Mouse (Mus musculus): ENCODE measurements around the gene Cct4.
A peak's percentile ranks its signal among the peaks of the same experiment; 100 is the strongest.

The Cct4 gene

DNA sequence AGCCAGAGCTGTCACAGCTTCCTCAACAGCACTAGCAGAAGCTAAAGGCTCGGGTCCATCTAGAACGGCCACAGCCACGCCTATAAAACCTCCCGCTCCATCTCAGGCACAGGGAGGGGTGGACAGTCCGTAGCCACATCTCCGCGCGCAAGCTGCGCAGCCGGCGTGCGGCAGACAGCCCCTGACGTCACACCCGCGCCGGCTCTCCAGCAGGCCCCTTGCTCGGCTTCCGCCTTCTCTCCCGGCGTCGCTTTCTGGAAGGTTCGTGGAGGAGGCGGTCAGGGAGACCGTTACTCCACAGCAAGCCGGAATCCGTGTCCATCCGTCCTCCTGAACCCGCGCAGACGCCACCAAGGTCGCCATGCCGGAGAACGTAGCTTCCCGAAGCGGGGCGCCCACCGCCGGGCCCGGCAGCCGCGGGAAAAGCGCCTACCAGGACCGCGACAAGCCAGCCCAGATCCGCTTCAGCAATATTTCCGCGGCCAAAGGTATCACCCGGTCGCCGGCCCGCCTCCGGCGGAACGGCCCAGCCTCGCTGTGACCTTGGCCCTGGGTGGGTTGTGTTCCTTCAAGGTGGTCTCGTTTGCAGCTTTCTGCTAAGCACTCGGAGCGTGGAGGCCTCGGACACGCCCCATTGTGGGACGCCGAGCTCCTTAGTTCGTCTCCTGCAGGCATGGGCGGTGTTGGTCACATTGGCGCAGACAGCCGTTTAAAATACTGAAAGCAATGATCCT, at the start of gene Cct4:
Gene Cct4, plus strand, starts transcription at position 127 of the 734 bp plus-strand sequence.
- DNase-seq = peak; percentile 97

DNA sequence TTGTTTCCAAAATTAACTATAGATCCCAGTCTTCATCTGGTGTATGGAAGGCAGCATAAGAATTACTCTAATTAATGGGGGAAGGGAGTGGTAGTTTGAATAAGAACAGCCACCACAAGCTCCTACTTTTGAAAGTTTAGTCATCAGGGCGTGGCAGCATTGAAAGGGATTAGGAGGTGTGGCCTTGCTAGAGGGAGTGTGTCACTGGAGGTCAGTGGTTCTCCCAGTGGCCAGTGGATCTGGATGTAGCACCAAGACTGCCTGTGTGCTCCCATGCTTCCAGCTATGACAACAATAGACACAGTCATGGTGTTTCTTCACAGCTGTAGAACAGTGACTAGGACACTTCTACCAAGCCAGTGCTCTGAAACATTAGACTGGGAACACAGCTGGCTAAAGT, 41.2 kb upstream of the Cct4 start:
- no peak for DNase-seq

DNA sequence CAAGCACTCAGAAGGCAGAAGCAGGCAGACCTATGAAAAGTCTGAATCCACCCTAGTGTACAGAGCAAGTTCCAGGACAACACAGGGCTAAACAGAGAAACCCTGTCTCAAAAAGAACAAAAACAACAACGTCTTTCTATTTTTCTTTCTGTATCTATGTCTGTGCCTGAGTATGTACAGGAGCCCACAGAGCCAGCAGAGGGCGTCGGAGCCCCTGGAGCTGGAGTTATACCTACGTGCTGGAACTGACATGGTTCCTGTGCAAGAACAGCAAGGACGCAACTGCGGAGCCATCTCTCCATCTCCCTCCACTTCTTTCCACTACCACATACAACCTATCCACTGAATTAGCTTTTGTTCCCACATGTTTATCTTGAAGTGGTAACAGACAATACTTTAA, 40.2 kb upstream of the Cct4 start:
- DNase-seq = no peak

DNA sequence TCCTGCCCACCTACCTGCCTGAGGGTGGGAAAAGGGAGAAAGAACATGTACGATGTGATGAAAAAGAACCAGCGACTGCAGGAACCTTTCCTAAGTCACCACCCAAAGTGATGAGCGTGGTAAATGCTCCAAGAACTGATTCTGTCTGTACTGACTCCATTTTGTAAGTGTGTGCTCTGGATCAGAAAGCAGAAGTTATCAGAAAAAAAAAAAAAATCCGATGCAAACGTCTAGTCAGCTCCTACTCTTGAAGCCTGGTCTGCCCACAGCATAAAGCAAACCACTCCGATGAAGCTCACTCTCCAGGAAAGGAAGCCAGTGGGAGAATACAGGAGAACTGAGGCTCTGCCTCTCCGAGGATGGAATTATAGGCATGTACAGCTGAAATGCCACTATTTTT, 37.7 kb upstream of the Cct4 start:
- DNase-seq = no peak

DNA sequence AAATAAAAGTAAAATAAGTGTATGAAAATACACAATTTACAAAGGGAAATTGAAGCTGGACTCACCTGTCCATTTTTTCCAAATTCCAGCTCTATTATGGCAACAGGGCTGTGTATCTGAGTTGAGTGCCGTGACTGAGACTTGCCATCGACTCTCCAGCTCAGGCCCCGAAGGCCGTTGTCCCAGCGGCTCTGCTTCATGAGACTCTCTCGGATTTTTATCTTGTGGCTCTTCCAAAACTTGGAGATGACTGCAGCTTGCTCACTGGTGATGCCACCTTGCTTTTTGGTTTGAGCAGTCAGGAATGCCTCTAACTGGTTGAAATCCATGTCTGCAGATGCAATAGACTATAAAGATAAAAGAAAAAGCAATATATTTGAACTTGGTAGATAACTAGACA, 34.0 kb upstream of the Cct4 start:
- DNase-seq = no peak

DNA sequence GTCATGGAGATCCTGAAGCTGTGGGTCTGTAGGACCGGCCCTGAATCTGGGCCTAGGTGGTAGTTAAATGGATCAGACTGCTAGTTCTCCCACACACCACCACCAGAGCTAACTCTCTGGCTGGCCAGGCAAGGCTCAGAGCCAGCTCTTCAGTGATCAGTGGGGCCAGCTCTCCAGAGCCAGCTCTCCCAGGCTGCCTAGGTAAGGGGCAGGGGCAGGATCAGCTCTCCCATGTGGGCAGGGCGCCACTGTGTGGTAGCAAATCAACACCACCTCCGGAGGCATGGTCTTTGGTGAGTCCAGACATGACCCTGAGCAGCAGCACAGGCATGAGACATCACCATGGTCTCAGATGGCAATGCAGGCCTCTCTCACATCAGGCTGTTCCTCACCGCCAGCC, 33.5 kb upstream of the Cct4 start:
- DNase-seq = peak; percentile 10 to 46

DNA sequence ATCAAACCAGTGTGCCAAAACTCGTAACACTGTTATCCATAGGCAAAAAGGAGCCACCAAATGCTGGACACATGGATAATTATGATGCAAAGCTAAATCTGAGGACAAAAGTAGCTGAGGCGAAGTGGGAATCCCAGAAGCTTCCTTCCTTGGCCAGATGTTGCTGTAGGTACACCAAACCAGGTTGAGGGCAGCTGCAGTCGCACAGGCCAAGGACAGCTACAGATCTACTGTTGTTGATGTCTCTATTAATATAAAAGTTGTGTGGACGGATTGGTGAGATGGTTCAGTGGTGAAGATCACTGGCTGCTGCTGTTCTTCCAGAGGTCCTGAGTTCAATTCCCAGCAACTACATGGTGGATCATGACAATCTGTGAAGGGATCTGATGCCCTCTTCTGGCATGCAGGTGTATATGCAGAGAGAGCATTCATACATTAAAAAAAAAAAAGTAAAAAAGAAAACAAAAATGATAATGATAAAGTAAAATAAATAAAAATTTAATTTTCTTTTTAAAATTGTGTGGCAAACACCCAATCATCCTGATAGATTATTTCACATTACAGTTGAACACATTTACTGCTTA, 32.4 kb upstream of the Cct4 start:
- no peak for DNase-seq

DNA sequence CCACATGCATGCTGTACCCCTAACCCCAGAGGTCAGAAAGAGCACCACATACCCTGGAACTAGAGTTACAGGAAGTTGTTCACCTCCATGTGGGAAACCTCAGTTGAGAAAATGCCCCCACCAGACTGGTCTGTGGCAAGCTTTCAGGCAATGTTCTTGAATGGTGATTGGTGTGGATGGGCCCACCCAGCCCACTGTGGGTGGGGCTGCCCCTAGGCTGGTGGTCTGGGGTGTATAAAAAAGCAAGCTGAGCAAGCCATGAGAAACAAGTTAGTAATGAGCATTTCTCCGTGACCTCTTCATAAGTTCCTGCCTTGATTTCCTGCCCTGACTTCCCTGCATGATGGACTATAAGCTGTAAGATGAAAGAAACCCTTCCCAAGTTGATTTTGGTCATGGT, 28.2 kb upstream of the Cct4 start:
- no peak for DNase-seq

DNA sequence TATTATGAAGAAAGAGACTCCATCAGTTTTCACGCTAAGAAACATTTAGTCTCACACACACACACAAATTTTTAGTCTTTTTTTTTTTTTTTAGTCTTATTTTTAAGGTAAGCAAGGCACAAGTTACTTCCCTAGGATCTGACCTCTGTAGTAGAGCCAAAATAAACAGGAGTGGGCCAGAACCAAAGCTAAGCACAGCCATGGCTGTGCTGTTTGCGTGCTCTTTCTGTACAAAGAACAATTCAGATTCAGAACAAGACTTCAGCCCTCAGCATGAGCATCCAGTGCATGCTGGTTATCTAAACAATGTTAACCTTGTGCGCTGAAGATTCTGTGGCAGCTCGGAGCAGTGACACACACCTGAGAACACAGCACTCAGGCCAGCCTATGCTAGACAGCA, 25.9 kb upstream of the Cct4 start:
- no peak for DNase-seq

DNA sequence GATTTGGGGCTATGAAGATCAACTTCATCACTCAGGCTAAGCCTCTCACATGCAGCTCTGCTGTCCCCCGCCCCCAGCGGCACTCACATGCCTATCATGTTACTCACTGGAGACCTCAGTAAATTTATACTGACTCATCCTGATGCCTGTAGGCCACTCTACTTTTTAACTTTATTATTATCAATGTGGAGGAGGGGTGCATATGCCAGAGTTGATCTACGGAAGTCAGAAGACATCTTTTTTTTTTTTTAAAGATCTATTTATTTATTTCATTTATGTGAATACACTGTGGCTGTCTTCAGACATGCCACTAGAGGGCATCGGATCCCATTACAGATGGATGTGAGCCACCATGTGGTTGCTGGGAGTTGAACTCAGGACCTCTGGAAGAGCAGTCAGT, 24.8 kb upstream of the Cct4 start:
- no peak for DNase-seq

DNA sequence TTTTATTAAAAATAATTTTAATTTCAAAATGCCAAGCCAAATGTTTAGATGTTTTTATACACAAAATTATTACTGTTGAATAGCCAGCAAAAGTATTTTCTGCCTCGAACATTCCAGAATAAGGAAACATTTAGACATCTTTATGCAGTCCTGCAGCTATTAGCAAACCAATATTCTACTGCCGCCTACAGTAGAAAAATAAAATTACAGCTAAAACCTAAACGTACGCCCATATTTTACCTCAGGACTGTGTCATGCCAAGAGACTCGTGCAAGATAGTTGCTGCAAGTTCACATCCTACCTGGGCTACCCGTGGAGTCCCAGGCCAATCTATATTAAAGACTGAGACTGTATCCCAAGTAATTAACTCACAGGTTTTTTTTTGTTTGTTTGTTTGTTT, 20.8 kb upstream of the Cct4 start:
- DNase-seq = no peak

DNA sequence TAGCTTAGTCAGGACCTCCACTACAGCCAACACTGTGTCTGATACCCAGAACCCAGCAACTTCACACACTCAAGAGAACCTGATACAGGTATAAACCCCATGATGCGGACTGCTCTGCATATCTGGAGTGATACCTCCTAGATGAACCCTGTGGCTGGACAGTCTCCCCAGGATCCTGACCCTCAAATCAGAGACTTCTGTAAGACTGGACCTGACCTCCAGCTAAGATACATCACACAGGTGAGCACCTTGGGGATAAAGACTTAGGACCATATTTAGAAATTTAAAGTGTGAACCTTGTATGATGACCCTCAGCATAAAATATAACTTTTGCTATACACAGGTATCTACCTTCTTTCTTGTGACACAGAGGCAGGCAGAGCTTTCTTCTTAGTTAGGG, 19.8 kb upstream of the Cct4 start:
- DNase-seq = no peak

DNA sequence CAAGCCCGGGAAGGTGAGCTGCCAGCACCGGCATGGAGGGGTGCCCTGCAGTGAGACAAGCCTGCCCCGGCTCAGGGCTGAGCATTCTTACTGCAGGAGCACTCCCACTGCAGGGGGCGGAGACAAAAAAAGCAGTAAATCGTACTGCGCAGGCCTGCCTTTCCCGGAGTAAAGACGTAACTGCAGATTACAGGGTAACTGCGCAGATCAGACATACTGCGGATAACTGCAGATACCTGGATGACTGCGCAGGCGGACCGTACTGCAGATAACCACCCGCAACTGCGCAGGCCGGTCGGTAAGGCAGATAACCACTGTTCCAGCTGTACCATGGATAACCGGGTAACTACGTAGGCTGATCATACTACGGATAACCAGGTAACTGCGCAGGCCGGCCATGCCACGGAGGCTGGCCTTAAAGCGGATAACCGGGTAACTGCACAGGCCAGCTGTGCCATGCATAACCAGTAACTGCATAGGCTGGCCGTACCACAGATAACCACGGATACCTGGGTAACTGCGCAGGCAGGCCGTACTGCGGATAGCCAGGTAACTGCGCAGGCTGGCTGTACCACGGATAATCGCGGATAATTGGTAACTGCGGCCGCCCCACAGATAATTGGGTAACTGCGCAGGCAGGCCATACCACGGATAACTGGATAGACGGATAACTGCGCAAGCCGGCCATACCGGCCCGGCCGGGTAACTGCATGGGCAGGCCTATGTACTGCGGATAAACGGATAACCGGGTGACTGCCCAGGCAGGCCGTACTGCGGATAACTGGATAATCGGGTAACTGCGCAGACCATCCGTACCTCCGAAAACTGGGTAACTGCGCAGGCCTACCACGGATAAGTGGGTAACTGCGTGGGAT, 18.2 kb upstream of the Cct4 start, which contains the start of gene Zrsr1:
Gene Zrsr1, plus strand, starts transcription at position 171 of the 875 bp plus-strand sequence.
- peak; percentile 77 to 86 for DNase-seq

DNA sequence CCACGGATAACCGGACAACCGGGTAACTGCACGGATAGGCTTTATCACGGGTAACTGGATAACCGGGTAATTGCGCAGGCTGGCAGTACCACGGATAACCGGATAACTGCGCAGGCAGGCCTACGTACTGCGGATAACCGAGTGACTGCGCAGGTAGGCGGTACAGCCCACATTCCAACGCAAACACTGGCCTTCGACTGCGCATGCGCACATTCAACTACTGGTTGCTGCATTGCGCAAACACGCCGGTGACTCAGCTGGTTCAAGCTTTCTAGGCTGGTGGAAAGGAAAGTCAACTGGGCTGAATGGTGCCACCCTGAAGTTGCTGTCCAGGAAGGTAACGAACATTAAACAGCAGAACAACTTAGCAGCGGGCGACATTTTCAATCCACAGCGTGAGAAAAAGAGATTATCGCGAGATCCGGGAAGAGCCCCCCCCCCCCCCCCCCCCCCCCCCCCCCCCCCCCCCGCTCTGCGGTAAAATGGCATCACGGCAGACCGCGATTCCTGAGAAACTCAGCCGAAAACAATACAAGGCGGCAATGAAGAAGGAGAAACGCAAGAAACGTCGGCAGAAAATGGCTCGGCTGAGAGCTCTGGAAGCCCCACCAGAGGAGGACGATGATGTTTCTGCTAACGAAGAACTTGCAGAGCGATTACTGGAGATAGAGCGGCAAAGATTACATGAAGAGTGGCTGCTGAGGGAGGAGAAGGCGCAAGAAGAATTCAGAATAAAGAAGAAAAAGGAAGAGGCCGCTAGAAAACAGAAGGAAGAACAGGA, 17.4 kb upstream of the Cct4 start:
- peak; percentile 89 to 90 for DNase-seq

DNA sequence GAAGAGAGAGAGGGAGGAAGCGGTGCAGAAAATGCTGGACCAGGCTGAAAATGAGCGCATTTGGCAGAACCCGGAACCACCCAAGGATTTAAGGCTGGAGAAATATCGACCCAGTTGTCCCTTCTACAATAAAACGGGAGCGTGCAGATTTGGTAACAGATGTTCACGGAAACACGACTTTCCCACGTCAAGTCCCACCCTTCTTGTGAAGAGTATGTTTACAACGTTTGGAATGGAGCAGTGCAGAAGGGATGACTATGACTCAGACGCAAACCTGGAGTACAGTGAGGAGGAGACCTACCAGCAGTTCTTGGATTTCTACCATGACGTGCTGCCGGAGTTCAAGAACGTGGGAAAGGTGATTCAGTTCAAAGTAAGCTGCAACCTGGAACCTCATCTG, 16.7 kb upstream of the Cct4 start:
- DNase-seq = peak in 1 of 2 experiments; percentile 23

DNA sequence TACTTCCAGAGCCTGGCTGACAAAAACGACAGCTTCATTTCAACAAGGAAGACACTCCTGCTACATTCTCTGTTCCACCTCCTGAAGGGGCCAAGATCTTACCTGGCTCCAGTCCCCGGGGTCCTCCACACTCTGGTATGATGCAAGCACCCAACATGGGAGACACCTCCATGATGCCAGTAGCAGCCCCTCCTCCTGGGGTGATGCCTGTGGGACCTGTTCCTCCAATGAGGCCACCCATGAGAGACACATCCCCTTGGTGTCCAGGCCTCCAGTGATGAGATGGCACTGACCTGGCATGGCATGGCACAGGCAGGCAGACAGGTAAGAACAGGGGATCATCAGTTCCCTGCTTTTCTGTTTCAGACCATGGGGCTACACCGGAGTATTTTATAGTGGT, 12.1 kb upstream of the Cct4 start:
- DNase-seq = peak; percentile 19 to 26

DNA sequence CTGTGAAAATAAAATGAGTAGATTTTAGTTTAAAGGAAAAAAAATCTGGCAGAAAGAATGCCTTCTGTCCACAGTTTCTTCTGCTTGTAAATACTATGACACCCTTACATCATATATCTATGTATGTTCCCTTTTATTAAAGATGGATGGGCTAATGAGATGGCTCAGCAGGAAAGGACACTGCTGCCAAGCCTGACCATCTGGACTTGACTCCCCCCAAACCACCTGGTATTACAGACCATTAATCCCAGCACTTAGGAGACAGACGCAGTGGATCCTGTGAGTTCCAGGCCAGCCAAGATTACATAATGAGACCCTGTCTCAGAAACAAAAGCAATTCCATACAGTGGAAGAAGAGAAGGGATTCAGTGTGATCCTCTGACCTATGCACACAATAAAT, 11.6 kb upstream of the Cct4 start:
- DNase-seq = peak; percentile 81 to 83

DNA sequence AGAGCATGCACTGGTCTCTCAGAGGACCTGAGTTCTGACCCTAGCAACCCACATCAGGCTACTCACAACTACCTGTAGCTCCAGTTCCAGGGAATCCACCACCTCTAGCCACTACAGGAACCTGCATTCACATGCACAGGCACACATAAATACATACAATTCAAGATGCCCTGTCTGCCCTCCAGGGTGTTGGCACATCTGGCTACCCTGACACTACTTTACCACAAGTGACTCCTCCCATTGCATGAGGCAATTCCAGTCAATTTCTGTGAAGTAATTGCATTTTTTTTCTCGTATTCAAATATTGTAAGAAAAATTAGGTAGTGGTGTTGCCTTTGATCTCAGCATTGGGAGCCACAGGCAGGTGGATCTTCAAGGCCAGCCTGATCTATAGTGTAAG, 11.1 kb upstream of the Cct4 start:
- no peak for DNase-seq

DNA sequence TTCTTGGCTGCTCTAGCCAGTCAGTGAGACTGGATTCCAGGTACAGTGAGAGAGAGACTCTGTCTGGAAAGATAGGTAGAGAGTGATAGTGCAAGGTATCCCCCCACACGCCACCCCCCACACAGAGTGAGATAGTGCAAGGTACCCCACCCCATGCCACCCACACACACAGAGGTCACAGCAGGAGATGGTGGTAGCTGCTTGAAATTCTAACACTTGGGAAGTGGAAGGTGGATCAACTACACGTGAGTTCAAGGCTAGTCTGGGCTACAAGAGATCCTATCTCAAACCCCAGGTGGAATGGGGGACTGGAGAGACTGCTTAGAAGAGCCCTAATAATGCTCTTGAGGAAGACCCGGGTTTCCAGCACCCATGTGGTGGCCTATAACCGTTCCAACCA, 9.3 kb upstream of the Cct4 start:
- no peak for DNase-seq

DNA sequence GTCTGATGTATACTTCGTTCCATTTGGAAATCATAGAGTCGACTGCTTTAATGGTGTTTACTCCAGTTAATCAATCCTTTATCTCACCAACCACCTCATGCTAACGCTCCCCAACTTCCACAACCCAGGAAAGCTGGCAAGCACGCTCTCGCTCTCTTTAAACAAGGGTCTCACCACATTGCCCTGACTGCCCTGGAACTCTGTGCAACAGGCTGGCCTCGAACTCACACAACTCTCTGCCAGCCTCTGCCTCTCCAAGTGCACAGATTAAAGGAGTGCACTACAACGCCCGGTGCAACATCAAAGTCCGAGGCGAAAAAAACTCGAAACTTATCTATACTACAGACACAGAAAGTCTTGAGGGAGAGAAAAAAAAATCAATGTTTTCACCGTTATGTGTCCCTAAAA, 8.8 kb upstream of the Cct4 start:
- DNase-seq = no peak

DNA sequence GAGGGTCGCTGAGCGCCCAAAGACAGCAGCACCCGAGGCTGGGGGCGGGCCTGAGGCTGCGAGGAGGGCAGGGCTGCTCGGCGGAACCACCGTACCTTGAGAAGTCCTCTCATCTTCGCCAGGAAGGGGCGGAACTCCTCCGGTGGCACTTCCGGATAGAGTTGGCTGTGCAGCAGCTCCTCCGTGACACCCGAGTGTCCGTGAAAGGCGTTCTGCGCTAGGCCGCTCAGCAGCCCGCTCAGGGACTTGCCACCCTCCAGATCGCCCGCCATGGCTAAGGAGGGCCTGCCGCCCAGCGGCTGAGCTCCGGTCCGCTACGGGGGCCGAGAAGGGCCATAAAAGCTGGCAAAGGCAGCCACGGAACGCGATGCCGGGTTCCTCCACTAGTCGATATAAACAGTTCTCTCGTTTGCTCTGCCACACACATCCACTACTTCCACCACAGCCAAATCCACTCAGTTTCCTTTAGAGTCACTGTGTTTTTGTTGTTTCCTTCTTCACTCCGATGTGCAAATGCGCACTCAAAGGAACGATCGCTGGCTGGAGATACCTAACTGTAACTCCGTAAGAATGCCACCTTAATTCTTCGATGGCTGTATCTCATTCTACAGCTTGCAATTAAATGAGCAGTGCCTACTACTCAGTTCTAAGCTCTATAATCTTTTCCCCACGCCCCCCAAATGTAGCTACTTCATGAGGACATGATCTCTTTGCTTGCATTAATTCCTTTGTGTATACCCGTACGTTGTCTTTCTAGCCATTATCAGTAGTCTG, 8.1 kb upstream of the Cct4 start, which contains the start of the genes Gm28048 and Commd1:
Gene Gm28048, minus strand, starts transcription at position 107 of the 774 bp plus-strand sequence.
Gene Commd1, minus strand, starts transcription at position 399 of the 774 bp plus-strand sequence.
- peak; percentile 98 to 99 for DNase-seq

DNA sequence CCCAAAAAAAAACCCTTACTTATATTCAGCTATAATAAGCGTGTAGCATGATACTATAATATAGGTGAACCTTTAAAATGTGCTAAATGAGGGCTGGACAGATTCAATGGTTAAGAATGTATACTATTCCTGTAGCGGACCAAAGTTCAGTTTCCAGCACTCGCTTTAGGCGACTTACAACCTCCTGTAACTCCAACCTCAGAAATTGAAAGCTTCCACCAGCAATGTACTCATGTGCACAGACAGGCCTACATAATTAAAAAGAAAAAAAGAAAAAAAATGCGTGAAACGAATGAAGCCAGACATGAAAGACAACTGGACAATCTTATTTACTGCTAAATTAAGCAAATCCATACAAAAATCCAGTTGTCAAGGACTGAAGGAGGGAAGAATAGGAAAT, 7.5 kb upstream of the Cct4 start:
- DNase-seq = no peak
